Mouse (Mus musculus): ENCODE measurements around the gene Lhb.

- TF ChIP-seq POLR2A (IDR thresholded peaks at IDR 0.05; ENCODE audit: low read depth, low read length) (no peak), CTCF (IDR thresholded peaks at IDR 0.05; ENCODE audit: extremely low read depth, insufficient read depth, insufficient read length, insufficient replicate concordance) (no peak)
These were observed 41.7 kb downstream of the Lhb start for GRCm38 (mm10) chr7:45462325-45462724.
